Mouse (Mus musculus): ENCODE data around the gene 2410002F23Rik. TPM values are rescaled to one million over a fixed set of nuclear protein-coding genes. Genes with fewer than 3 reads are reported as not detected.

Gene 2410002F23Rik
- total RNA-seq, 2 experiments from 2014 or later = 77.1 to 176 TPM

Other genes with a start within 250 kb of the 2410002F23Rik start
- gene Klk1b26, start 234.6 kb upstream of the 2410002F23Rik start, total RNA-seq (2014; fragmentation: Nextera tagmentation) = not detected in 2 replicates
- gene Klk1b26, start 234.6 kb upstream of the 2410002F23Rik start, total RNA-seq (2017) = not detected in 2 replicates
- not detected in 2 replicates for gene Klk1b27, start 194.4 kb upstream of the 2410002F23Rik start, total RNA-seq (2014; fragmentation: Nextera tagmentation)
- not detected in 2 replicates for gene Klk1b27, start 194.4 kb upstream of the 2410002F23Rik start, total RNA-seq (2017)
- gene Klk1b21, start 144.4 kb upstream of the 2410002F23Rik start, total RNA-seq (2014; fragmentation: Nextera tagmentation) = not detected in 2 replicates
- not detected in 2 replicates for gene Klk1b21, start 144.4 kb upstream of the 2410002F23Rik start, total RNA-seq (2017)
- gene Klk1b22, start 134.0 kb upstream of the 2410002F23Rik start, total RNA-seq (2014; fragmentation: Nextera tagmentation) = not detected in 2 replicates
- not detected in 2 replicates for gene Klk1b22, start 134.0 kb upstream of the 2410002F23Rik start, total RNA-seq (2017)
- not detected in 2 replicates for gene Klk1b16, start 110.0 kb upstream of the 2410002F23Rik start, total RNA-seq (2014; fragmentation: Nextera tagmentation)
- not detected in 2 replicates for gene Klk1b16, start 110.0 kb upstream of the 2410002F23Rik start, total RNA-seq (2017)
- gene Klk1b24, start 58.5 kb upstream of the 2410002F23Rik start, total RNA-seq (2014; fragmentation: Nextera tagmentation) = not detected in 2 replicates
- not detected in 2 replicates for gene Klk1b24, start 58.5 kb upstream of the 2410002F23Rik start, total RNA-seq (2017)
- gene Klk1b3, start 48.5 kb upstream of the 2410002F23Rik start, total RNA-seq (2014; fragmentation: Nextera tagmentation) = not detected in 2 replicates
- gene Klk1b3, start 48.5 kb upstream of the 2410002F23Rik start, total RNA-seq (2017) = not detected in 2 replicates
- gene Klk1b4, start 39.3 kb upstream of the 2410002F23Rik start, total RNA-seq (2014; fragmentation: Nextera tagmentation) = not detected in 2 replicates
- not detected in 2 replicates for gene Klk1b4, start 39.3 kb upstream of the 2410002F23Rik start, total RNA-seq (2017)
- gene Klk1b5, start 30.8 kb upstream of the 2410002F23Rik start, total RNA-seq (2014; fragmentation: Nextera tagmentation) = not detected in 2 replicates
- gene Klk1b5, start 30.8 kb upstream of the 2410002F23Rik start, total RNA-seq (2017) = not detected in 2 replicates
- gene Klk1, start 21.4 kb upstream of the 2410002F23Rik start, total RNA-seq (2014; fragmentation: Nextera tagmentation) = not detected in 2 replicates
- not detected in 2 replicates for gene Klk1, start 21.4 kb upstream of the 2410002F23Rik start, total RNA-seq (2017)
- not detected in 2 replicates for gene Gm36864, start 10.5 kb upstream of the 2410002F23Rik start, total RNA-seq (2014; fragmentation: Nextera tagmentation)
- gene Gm36864, start 10.5 kb upstream of the 2410002F23Rik start, total RNA-seq (2017) = not detected in 2 replicates
- gene 1700028J19Rik, start within 50 bp of the 2410002F23Rik start, total RNA-seq (2014; fragmentation: Nextera tagmentation) = 1.2 TPM in 1 of 2 replicates, not detected in the other
- 0.46 TPM in 1 of 2 replicates, not detected in the other for gene 1700028J19Rik, start within 50 bp of the 2410002F23Rik start, total RNA-seq (2017)
- gene Acp4, start 10.7 kb downstream of the 2410002F23Rik start, total RNA-seq (2014; fragmentation: Nextera tagmentation) = not detected in 2 replicates
- not detected in 2 replicates for gene Acp4, start 10.7 kb downstream of the 2410002F23Rik start, total RNA-seq (2017)
- gene Gm15517, start 14.7 kb downstream of the 2410002F23Rik start, total RNA-seq (2014; fragmentation: Nextera tagmentation) = not detected in 2 replicates
- not detected in 2 replicates for gene Gm15517, start 14.7 kb downstream of the 2410002F23Rik start, total RNA-seq (2017)
- 0.74 and 0.77 TPM in 2 replicates for gene Clec11a, start 60.2 kb downstream of the 2410002F23Rik start, total RNA-seq (2014; fragmentation: Nextera tagmentation)
- gene Clec11a, start 60.2 kb downstream of the 2410002F23Rik start, total RNA-seq (2017) = 1.7 and 4.3 TPM in 2 replicates
- 0.22 and 1.3 TPM in 2 replicates for gene Shank1, start 63.5 kb downstream of the 2410002F23Rik start, total RNA-seq (2014; fragmentation: Nextera tagmentation)
- gene Shank1, start 63.5 kb downstream of the 2410002F23Rik start, total RNA-seq (2017) = 0.27 TPM in 1 of 2 replicates, not detected in the other
- gene Syt3, start 137.4 kb downstream of the 2410002F23Rik start, total RNA-seq (2014; fragmentation: Nextera tagmentation) = not detected in 2 replicates
- gene Syt3, start 137.4 kb downstream of the 2410002F23Rik start, total RNA-seq (2017) = 0.61 TPM in 1 of 2 replicates, not detected in the other
- gene 1700008O03Rik, start 139.1 kb downstream of the 2410002F23Rik start, total RNA-seq (2014; fragmentation: Nextera tagmentation) = not detected in 2 replicates
- 0.65 TPM in 1 of 2 replicates, not detected in the other for gene 1700008O03Rik, start 139.1 kb downstream of the 2410002F23Rik start, total RNA-seq (2017)
- not detected in 2 replicates for gene Lrrc4b, start 182.3 kb downstream of the 2410002F23Rik start, total RNA-seq (2014; fragmentation: Nextera tagmentation)
- not detected in 2 replicates for gene Lrrc4b, start 182.3 kb downstream of the 2410002F23Rik start, total RNA-seq (2017)
- gene Aspdh, start 218.7 kb downstream of the 2410002F23Rik start, total RNA-seq (2014; fragmentation: Nextera tagmentation) = not detected in 2 replicates
- not detected in 2 replicates for gene Aspdh, start 218.7 kb downstream of the 2410002F23Rik start, total RNA-seq (2017)
- gene Josd2, start 221.3 kb downstream of the 2410002F23Rik start, total RNA-seq (2014; fragmentation: Nextera tagmentation) = 73.4 and 96.5 TPM in 2 replicates
- 25.0 and 30.6 TPM in 2 replicates for gene Josd2, start 221.3 kb downstream of the 2410002F23Rik start, total RNA-seq (2017)
- 62.8 and 83.9 TPM in 2 replicates for gene Emc10, start 249.8 kb downstream of the 2410002F23Rik start, total RNA-seq (2014; fragmentation: Nextera tagmentation)
- 30.1 and 31.1 TPM in 2 replicates for gene Emc10, start 249.8 kb downstream of the 2410002F23Rik start, total RNA-seq (2017)
- not detected in 2 replicates for gene Fam71e1, start 249.9 kb downstream of the 2410002F23Rik start, total RNA-seq (2014; fragmentation: Nextera tagmentation)
- gene Fam71e1, start 249.9 kb downstream of the 2410002F23Rik start, total RNA-seq (2017) = 0.75 TPM in 1 of 2 replicates, not detected in the other